Mouse (Mus musculus): ENCODE measurements around the gene Rad51d. TPM values are rescaled to one million over a fixed set of nuclear protein-coding genes. Genes with fewer than 3 reads are reported as not detected.

Gene Rad51d
- polyA plus RNA-seq, 1 experiment from 2014 or later = 13.9 TPM

DNA sequence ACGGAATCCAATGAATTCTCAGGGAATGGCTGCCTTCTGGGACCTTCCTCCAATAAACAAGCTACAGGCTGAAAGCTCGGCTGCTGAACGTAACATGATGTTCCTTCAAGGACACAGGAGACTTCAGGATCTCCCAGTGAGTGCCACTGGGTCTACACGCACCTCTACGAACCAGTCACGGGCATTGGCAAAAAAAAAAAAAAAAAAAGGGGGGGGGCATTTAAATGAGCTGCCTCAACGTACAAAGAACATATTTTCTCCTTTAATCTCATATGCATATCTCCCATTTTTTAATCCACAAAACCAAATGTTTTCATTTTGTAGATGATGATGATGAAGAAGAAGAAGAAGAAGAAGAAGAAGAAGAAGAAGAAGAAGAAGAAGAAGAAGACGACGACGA, 24.5 kb downstream of the Rad51d start:
- 84% methylated on average over 10 of the region's 10 CpGs for WGBS
- Histone ChIP-seq H3K9me3 (replicated peaks) (no peaks in the 10 kb centered on the region), H3K27me3 (no peaks in the 10 kb centered on the region), H3K4me2 (no peak overlapping the region), H3K9ac (no peak overlapping the region), H3K4me1 (peaks cover 22% of the 10 kb centered on the region), H3K4me3 (replicated peaks) (no peak overlapping the region), H3K36me3 (no peaks in the 10 kb centered on the region), H3K27ac (no peak overlapping the region)
- ATAC-seq (replicated peaks; ENCODE audit: low FRiP score) = no peak

DNA sequence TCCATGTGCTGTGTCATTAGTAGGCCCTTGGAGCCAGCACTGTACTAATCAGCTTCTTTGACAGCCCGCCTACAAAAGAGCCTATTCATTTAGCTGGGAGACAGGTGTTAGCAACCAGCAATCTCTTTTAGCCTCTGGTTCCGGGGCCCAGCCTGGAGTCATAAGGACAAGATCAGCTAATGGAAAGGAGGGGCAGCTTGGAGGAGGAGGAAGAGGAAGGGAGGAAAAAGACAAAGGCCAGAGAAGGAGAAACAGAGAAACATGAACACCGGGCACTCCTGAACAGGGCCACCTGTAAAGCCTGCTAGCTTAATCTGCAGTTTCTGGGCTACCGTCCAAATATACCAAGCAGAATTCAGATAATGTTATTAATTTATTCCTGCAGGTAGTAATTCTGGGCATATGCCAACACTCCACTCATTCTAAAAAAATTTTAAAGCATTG, 26.9 kb downstream of the Rad51d start:
- peaks cover 17% of the 10 kb centered on the region for H3K4me1 ChIP-seq
- H3K36me3 ChIP-seq = no peaks in the 10 kb centered on the region
- H3K27me3 ChIP-seq = no peaks in the 10 kb centered on the region
- 67% methylated on average over 4 of the region's 4 CpGs for WGBS
- ATAC-seq (replicated peaks; ENCODE audit: low FRiP score) = no peak
- H3K4me2 ChIP-seq = no peak overlapping the region
- no peaks in the 10 kb centered on the region for H3K9me3 ChIP-seq (replicated peaks)
- peak overlapping the region; percentile 28; the same call in 1 of the 2 replicates for H3K27ac ChIP-seq
- no peak overlapping the region for H3K4me3 ChIP-seq (replicated peaks)
- H3K9ac ChIP-seq = no peak overlapping the region

DNA sequence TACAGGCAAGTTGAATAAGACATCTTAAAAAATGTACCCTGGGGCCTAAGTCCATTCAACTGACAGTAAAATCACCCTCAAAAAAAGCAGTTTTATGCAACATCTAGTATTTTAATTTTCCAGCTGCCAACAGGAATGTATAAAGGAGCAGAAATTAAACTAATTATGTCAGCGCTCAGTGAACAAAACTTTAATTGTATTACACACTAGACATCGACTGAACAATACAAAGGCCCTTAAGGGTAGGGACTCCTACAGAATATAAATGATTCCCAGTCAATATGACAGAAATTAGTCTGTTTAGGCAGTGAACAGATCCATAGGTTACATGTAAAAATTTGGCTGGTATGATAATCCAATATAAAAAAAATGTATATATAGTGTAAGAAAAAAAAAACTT, 27.4 kb downstream of the Rad51d start:
- WGBS = 89% methylated on average over 2 of the region's 2 CpGs
- no peak for ATAC-seq (replicated peaks; ENCODE audit: low FRiP score)

DNA sequence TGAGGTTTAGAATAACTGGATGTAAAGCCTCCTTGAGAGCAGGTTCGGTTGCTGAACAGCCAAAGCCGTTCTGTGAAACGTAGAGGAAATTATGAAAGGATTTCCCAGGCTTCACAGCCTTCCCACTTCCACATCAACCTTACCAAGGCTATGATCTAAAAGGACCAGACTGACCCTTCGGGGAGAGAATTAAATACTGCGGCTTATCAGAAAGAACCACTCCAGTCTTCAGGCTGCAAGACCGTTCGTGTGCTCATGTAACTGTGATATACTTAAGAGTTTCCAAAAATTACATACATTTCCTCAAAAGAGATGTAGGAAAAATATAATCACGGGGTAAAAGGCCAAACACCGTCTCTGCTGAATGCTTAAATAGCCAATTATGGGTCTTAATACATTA, 27.8 kb downstream of the Rad51d start:
- Histone ChIP-seq H3K4me1 (peaks cover 17% of the 10 kb centered on the region), H3K4me2 (no peak overlapping the region), H3K9me3 (replicated peaks) (no peaks in the 10 kb centered on the region), H3K9ac (no peak overlapping the region), H3K4me3 (replicated peaks) (no peak overlapping the region), H3K27me3 (no peaks in the 10 kb centered on the region), H3K36me3 (no peaks in the 10 kb centered on the region), H3K27ac (no peak overlapping the region)
- no peak for ATAC-seq (replicated peaks; ENCODE audit: low FRiP score)
- 88% methylated on average over 9 of the region's 9 CpGs for WGBS

More for the DNA sequence above, 27.4 kb downstream of the Rad51d start:
- no peaks in the 10 kb centered on the region for H3K27me3 ChIP-seq
- no peaks in the 10 kb centered on the region for H3K36me3 ChIP-seq
- H3K27ac ChIP-seq = no peak overlapping the region
- no peak overlapping the region for H3K9ac ChIP-seq
- H3K4me3 ChIP-seq (replicated peaks) = no peak overlapping the region
- H3K4me1 ChIP-seq = peaks cover 17% of the 10 kb centered on the region
- H3K9me3 ChIP-seq (replicated peaks) = no peaks in the 10 kb centered on the region
- no peak overlapping the region for H3K4me2 ChIP-seq

DNA sequence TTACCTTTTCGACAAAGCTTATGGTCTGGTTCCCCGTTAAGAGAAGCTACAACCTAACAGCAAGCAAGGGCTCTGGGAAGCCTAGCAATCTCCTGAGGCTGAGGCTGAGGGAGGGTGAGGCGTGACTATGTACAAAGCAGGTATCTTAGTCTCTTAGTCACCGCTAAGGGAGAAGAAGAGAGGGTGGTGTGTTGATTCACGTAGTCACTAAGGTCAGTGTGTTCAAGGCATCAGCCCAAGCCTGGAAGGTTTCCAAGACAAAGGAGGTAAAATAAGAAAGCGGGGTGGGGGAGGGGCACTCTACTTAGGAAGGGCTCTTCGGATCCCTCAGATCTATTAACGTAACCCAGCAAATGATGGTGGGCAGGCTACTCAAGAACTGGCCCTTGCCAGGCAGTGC, 28.9 kb downstream of the Rad51d start:
- peaks cover 21% of the 10 kb centered on the region for H3K4me1 ChIP-seq
- 62% methylated on average over 8 of the region's 8 CpGs for WGBS
- no peaks in the 10 kb centered on the region for H3K9me3 ChIP-seq (replicated peaks)
- H3K9ac ChIP-seq = no peak overlapping the region
- ATAC-seq (replicated peaks; ENCODE audit: low FRiP score) = no peak
- H3K36me3 ChIP-seq = no peaks in the 10 kb centered on the region
- no peak overlapping the region for H3K4me3 ChIP-seq (replicated peaks)
- H3K27ac ChIP-seq = no peak overlapping the region
- H3K27me3 ChIP-seq = no peaks in the 10 kb centered on the region
- H3K4me2 ChIP-seq = no peak overlapping the region

GRCm38 (mm10) chr11:82860759-82861158, 29.7 kb downstream of the Rad51d start:
- WGBS = 80% methylated on average over 6 of the region's 6 CpGs
- Histone ChIP-seq H3K4me1 (peaks cover 27% of the 10 kb centered on the region), H3K4me2 (no peak overlapping the region), H3K27ac (no peak overlapping the region), H3K27me3 (no peaks in the 10 kb centered on the region), H3K36me3 (no peaks in the 10 kb centered on the region), H3K9ac (no peak overlapping the region), H3K9me3 (replicated peaks) (no peaks in the 10 kb centered on the region), H3K4me3 (replicated peaks) (no peak overlapping the region)
- no peak for ATAC-seq (replicated peaks; ENCODE audit: low FRiP score)

GRCm38 (mm10) chr11:82857307-82857848, 33.0 kb downstream of the Rad51d start:
- Histone ChIP-seq H3K27ac (no peak overlapping the region), H3K27me3 (no peaks in the 10 kb centered on the region)
- 79% methylated on average over 13 of the region's 13 CpGs for WGBS

DNA sequence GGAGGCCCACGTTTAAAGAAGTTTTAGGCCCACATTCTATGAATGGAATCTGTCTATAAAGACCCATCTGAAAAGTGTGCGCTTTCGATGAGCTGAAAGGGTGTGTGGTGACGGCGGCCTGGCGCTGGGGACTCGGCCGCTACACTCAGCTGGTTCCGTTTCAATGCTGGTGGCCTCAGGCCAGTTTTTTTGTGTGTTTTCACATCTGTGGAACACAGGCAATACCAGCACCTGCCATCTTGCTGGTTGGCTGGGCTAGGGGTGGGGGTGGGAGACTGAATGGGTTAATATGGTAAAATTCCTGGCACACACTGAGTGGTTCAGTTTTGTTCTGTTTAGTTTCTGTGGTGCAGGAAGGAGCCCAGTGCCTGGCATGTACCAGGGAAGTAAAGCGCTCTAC, 34.4 kb downstream of the Rad51d start:
- no peaks in the 10 kb centered on the region for H3K27me3 ChIP-seq
- peak overlapping the region; percentile 14; the same call in 1 of the 2 replicates for H3K27ac ChIP-seq
- ATAC-seq (replicated peaks; ENCODE audit: low FRiP score) = no peak
- H3K4me2 ChIP-seq = no peak overlapping the region
- H3K9me3 ChIP-seq (replicated peaks) = no peaks in the 10 kb centered on the region
- no peaks in the 10 kb centered on the region for H3K36me3 ChIP-seq
- peaks cover 33% of the 10 kb centered on the region for H3K4me1 ChIP-seq
- 80% methylated on average over 10 of the region's 10 CpGs for WGBS
- H3K9ac ChIP-seq = no peak overlapping the region
- H3K4me3 ChIP-seq (replicated peaks) = no peak overlapping the region

More at GRCm38 (mm10) chr11:82857307-82857848, 33.0 kb downstream of the Rad51d start:
- H3K4me2 ChIP-seq = no peak overlapping the region
- H3K9ac ChIP-seq = no peak overlapping the region
- no peak for ATAC-seq (replicated peaks; ENCODE audit: low FRiP score)
- no peaks in the 10 kb centered on the region for H3K36me3 ChIP-seq
- peaks cover 37% of the 10 kb centered on the region for H3K4me1 ChIP-seq
- no peaks in the 10 kb centered on the region for H3K9me3 ChIP-seq (replicated peaks)
- no peak overlapping the region for H3K4me3 ChIP-seq (replicated peaks)

DNA sequence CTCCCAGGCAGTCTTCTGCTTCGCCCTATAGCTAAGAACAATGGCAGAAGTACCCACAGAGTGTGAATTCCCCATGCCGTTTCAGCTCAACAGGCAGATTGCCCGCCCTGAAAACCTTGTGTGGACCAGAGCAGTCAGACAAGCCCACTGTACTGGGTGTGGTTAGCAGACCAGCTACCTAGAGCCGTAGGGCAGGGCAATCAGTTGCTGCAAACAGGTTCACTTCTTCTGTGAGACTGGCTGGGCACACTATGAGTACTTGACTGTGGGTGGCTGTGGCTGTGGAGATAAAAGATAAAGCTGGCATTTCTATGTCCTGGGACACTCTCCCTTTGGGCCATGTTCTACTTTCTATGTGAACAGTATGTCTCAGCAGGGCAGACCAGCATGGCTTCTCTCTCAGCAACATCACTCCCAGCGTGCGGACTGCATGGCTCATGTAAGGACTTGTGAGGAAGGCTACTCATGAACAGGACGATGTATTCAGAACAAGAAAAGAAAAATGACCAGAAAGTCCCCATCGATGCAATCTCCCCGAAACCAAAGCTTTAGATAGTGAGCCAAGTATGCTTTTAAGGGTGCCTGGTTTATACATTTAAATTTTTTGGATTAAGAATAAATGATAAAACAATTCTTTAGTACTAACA, 35.0 kb downstream of the Rad51d start:
- no peaks in the 10 kb centered on the region for H3K27me3 ChIP-seq
- 80% methylated on average over 9 of the region's 9 CpGs for whole genome bisulfite sequencing
- no peaks in the 10 kb centered on the region for H3K36me3 ChIP-seq
- H3K4me1 ChIP-seq = peaks cover 35% of the 10 kb centered on the region
- no peak overlapping the region for H3K9ac ChIP-seq
- peak overlapping the region; percentile 47 for H3K27ac ChIP-seq
- no peaks in the 10 kb centered on the region for H3K9me3 ChIP-seq (replicated peaks)
- H3K4me2 ChIP-seq = no peak overlapping the region
- peak; percentile 54; the same call in 1 of the 2 replicates for ATAC-seq (replicated peaks; ENCODE audit: low FRiP score)
- H3K4me3 ChIP-seq (replicated peaks) = no peak overlapping the region

- 83% methylated on average over 6 of the region's 6 CpGs for WGBS
Measured at GRCm38 (mm10) chr11:82854111-82854510, 36.3 kb downstream of the Rad51d start.

GRCm38 (mm10) chr11:82852958-82853357, 37.5 kb downstream of the Rad51d start:
- Histone ChIP-seq H3K27me3 (no peaks in the 10 kb centered on the region), H3K27ac (no peak overlapping the region), H3K36me3 (no peaks in the 10 kb centered on the region), H3K9ac (no peak overlapping the region), H3K9me3 (replicated peaks) (no peaks in the 10 kb centered on the region), H3K4me3 (replicated peaks) (no peak overlapping the region), H3K4me1 (peaks cover 45% of the 10 kb centered on the region), H3K4me2 (no peak overlapping the region)
- ATAC-seq (replicated peaks; ENCODE audit: low FRiP score) = no peak
- WGBS = 83% methylated on average over 7 of the region's 7 CpGs

More at GRCm38 (mm10) chr11:82854111-82854510, 36.3 kb downstream of the Rad51d start:
- H3K27ac ChIP-seq = no peak overlapping the region
- H3K4me2 ChIP-seq = no peak overlapping the region
- no peak overlapping the region for H3K4me3 ChIP-seq (replicated peaks)
- H3K4me1 ChIP-seq = peaks cover 45% of the 10 kb centered on the region
- no peaks in the 10 kb centered on the region for H3K9me3 ChIP-seq (replicated peaks)
- H3K9ac ChIP-seq = no peak overlapping the region
- no peaks in the 10 kb centered on the region for H3K27me3 ChIP-seq
- no peaks in the 10 kb centered on the region for H3K36me3 ChIP-seq
- ATAC-seq (replicated peaks; ENCODE audit: low FRiP score) = no peak

- H3K27ac ChIP-seq = no peak overlapping the region
- H3K27me3 ChIP-seq = no peaks in the 10 kb centered on the region
- H3K4me3 ChIP-seq (replicated peaks) = no peak overlapping the region
- no peak overlapping the region for H3K9ac ChIP-seq
- no peaks in the 10 kb centered on the region for H3K9me3 ChIP-seq (replicated peaks)
- no peak for ATAC-seq (replicated peaks; ENCODE audit: low FRiP score)
- no peaks in the 10 kb centered on the region for H3K36me3 ChIP-seq
- 85% methylated on average over 10 of the region's 10 CpGs for WGBS
- peaks cover 49% of the 10 kb centered on the region for H3K4me1 ChIP-seq
- no peak overlapping the region for H3K4me2 ChIP-seq
Measured at GRCm38 (mm10) chr11:82852540-82852939, 37.9 kb downstream of the Rad51d start.

Measured in kidney, embryonic 15.5 days (tissue).